Mouse (Mus musculus): ENCODE results near the gene Cd101.

- TF ChIP-seq POLR2A (IDR thresholded peaks at IDR 0.05; ENCODE audit: low read depth, low read length) (no peak), CTCF (IDR thresholded peaks at IDR 0.05; ENCODE audit: borderline replicate concordance, insufficient read depth, low read length) (no peak)
These were observed 55.5 kb downstream of the Cd101 start for GRCm38 (mm10) chr3:100973906-100974305.
